ENCODE assay signal across 27 mouse cellular contexts in genomic region chrX:102485575-102485974, GRCm38 (mm10). TPM values are rescaled to one million over a fixed set of nuclear protein-coding genes. Genes with fewer than 3 reads are reported as not detected.
DNase-seq lines count a peak whose midpoint lies in the region; ATAC-seq and TF ChIP-seq lines count a peak whose summit lies in the region.
"Had no signal": no experiment of that assay in that cellular context is flagged by ENCODE, and none has a peak within 500 bp of the region (broad histone marks: within the 10 kb centered on the region; RNA-seq: fewer than 3 reads in every experiment).

No protein-coding gene starts in this region.

- TF ChIP-seq CTCF in midbrain, postnatal 0 days (IDR thresholded peaks at IDR 0.05): 0 out of 2 replicates have a peak, but pooled peaks have one; percentile 16

- 83% methylated on average over 7 of the region's 7 CpGs for WGBS in midbrain, postnatal 0 days
- WGBS in midbrain, embryonic 11.5 days: 78% methylated on average over 7 of the region's 7 CpGs
- 69% methylated on average over 7 of the region's 7 CpGs for WGBS in heart, embryonic 12.5 days

- no peak overlapping the region for H3K4me2 ChIP-seq in midbrain, postnatal 0 days (ENCODE audit: low read depth, low read length, poor library complexity, severe bottlenecking)
- no peak overlapping the region for H3K4me2 ChIP-seq in midbrain, embryonic 11.5 days
- no peak overlapping the region for H3K4me2 ChIP-seq in heart, embryonic 12.5 days
- H3K4me2 ChIP-seq: embryonic facial prominence, embryonic 13.5 days; forebrain, embryonic 12.5 days; forebrain, embryonic 15.5 days; heart, embryonic 13.5 days; hindbrain, embryonic 12.5 days; hindbrain, embryonic 15.5 days had no signal

- H3K27me3 ChIP-seq in midbrain, postnatal 0 days (ENCODE audit: insufficient read depth, low read length): no peaks in the 10 kb centered on the region; the same call in 1 of the 2 replicates
- no peaks in the 10 kb centered on the region; the same call in 1 of the 2 replicates for H3K27me3 ChIP-seq in midbrain, embryonic 11.5 days (ENCODE audit: control insufficient read depth, insufficient read depth, low read length)
- 0 out of 2 replicates have a peak, but pooled peaks cover 4% of the 10 kb centered on the region for H3K27me3 ChIP-seq in heart, embryonic 12.5 days (replicated peaks)
- H3K27me3 ChIP-seq: CH12.LX; forebrain, embryonic 15.5 days; hindbrain, embryonic 15.5 days had no signal

- H3K27ac ChIP-seq in midbrain, postnatal 0 days (ENCODE audit: low read depth, low read length): no peak overlapping the region
- H3K27ac ChIP-seq in midbrain, embryonic 11.5 days (ENCODE audit: low read depth, low read length): no peak overlapping the region
- H3K27ac ChIP-seq in heart, embryonic 12.5 days (ENCODE audit: poor library complexity, severe bottlenecking): no peak overlapping the region
- H3K27ac ChIP-seq: embryonic facial prominence, embryonic 10.5 days; embryonic facial prominence, embryonic 13.5 days; forebrain, embryonic 12.5 days; forebrain, embryonic 15.5 days; gastrocnemius, adult 2 months; heart, embryonic 13.5 days; hindbrain, embryonic 12.5 days; hindbrain, embryonic 15.5 days had no signal

- no peak for DNase-seq in frontal cortex, postnatal 36 days (ENCODE audit: low spot score in 2 of 2)
- DNase-seq in midbrain, postnatal 0 days (ENCODE audit: low spot score): no peak
- DNase-seq in midbrain, embryonic 11.5 days (ENCODE audit: low spot score, missing footprints): no peak
- peak; percentile 45 for DNase-seq in brain, adult 2 months (ENCODE audit: low read depth, low spot score)
- DNase-seq in embryo, embryonic 9.5 days (ENCODE audit: extremely low spot score): no peak
- DNase-seq: adrenal gland, postnatal 10 days; adrenal gland, postnatal 36 days; B cell, adult 2 months; cerebellum, adult 11 months; cerebellum, adult 2 months; cerebellum, adult 9-11 months; cerebellum, postnatal 25 days; gastrocnemius, adult 2 months; gastrocnemius, postnatal 14 days; heart, adult 18-20 months; heart, postnatal 14 days had no signal

- ATAC-seq in frontal cortex, adult (ENCODE audit: low TSS enrichment): peak; percentile 88
- ATAC-seq in midbrain, postnatal 0 days (ENCODE audit: low FRiP score): no peak
- no peak for ATAC-seq in midbrain, embryonic 11.5 days (ENCODE audit: low FRiP score)
- ATAC-seq in heart, embryonic 12.5 days (ENCODE audit: insufficient number of reproducible peaks, low FRiP score): no peak
- ATAC-seq: forebrain, embryonic 15.5 days had no signal

- H3K9ac ChIP-seq in midbrain, postnatal 0 days (replicated peaks; ENCODE audit: low read length, poor library complexity, severe bottlenecking): no peak overlapping the region
- H3K9ac ChIP-seq in midbrain, embryonic 11.5 days (ENCODE audit: low read length): no peak overlapping the region
- H3K9ac ChIP-seq in heart, embryonic 12.5 days: no peak overlapping the region
- H3K9ac ChIP-seq: embryonic facial prominence, embryonic 13.5 days; forebrain, embryonic 12.5 days; forebrain, embryonic 15.5 days; heart, embryonic 13.5 days; hindbrain, embryonic 12.5 days; hindbrain, embryonic 15.5 days had no signal

- H3K36me3 ChIP-seq in midbrain, postnatal 0 days (ENCODE audit: insufficient read depth, low read length): 0 out of 2 replicates have a peak, but pooled peaks cover 2% of the 10 kb centered on the region
- H3K36me3 ChIP-seq in midbrain, embryonic 11.5 days (ENCODE audit: control insufficient read depth, insufficient read depth, low read length): no peaks in the 10 kb centered on the region
- H3K36me3 ChIP-seq in heart, embryonic 12.5 days: no peaks in the 10 kb centered on the region
- H3K36me3 ChIP-seq: forebrain, embryonic 12.5 days; forebrain, embryonic 15.5 days; hindbrain, embryonic 12.5 days; hindbrain, embryonic 15.5 days had no signal

- H3K9me3 ChIP-seq in midbrain, postnatal 0 days (ENCODE audit: low read length): no peaks in the 10 kb centered on the region
- no peaks in the 10 kb centered on the region for H3K9me3 ChIP-seq in midbrain, embryonic 11.5 days (ENCODE audit: control insufficient read depth, low read length)
- no peaks in the 10 kb centered on the region for H3K9me3 ChIP-seq in heart, embryonic 12.5 days (replicated peaks)
- H3K9me3 ChIP-seq: embryonic facial prominence, embryonic 10.5 days; embryonic facial prominence, embryonic 13.5 days; forebrain, embryonic 12.5 days; forebrain, embryonic 15.5 days; heart, embryonic 13.5 days; hindbrain, embryonic 12.5 days; hindbrain, embryonic 15.5 days had no signal

- no peaks in the 10 kb centered on the region for H3K4me1 ChIP-seq in midbrain, postnatal 0 days (ENCODE audit: insufficient read depth, low read length)
- H3K4me1 ChIP-seq in midbrain, embryonic 11.5 days (ENCODE audit: control insufficient read depth, insufficient read depth, low read length): no peaks in the 10 kb centered on the region
- no peaks in the 10 kb centered on the region for H3K4me1 ChIP-seq in heart, embryonic 12.5 days (replicated peaks)
- H3K4me1 ChIP-seq: embryonic facial prominence, embryonic 10.5 days; embryonic facial prominence, embryonic 13.5 days; forebrain, embryonic 12.5 days; forebrain, embryonic 15.5 days; heart, embryonic 13.5 days; hindbrain, embryonic 12.5 days; hindbrain, embryonic 15.5 days had no signal

- H3K4me3 ChIP-seq in midbrain, postnatal 0 days (ENCODE audit: low read depth, low read length): no peak overlapping the region
- H3K4me3 ChIP-seq in midbrain, embryonic 11.5 days (ENCODE audit: low read depth, low read length): no peak overlapping the region
- no peak overlapping the region for H3K4me3 ChIP-seq in heart, embryonic 12.5 days
- H3K4me3 ChIP-seq: embryonic facial prominence, embryonic 10.5 days; embryonic facial prominence, embryonic 13.5 days; erythroblast, embryonic 14.5 days; forebrain, embryonic 12.5 days; forebrain, embryonic 15.5 days; gastrocnemius, adult 2 months; heart, embryonic 13.5 days; hindbrain, embryonic 12.5 days; hindbrain, embryonic 15.5 days had no signal

RNA-seq across cellular contexts. Expression of gene Hdac8, which starts 19.6 kb away (rescaled TPM):
- 8.7 and 15.5 TPM in 2 replicates for total RNA-seq in midbrain, postnatal 0 days (2014; rRNA removed)
- 9.1 and 9.2 TPM in 2 replicates for polyA plus RNA-seq in midbrain, postnatal 0 days (2015; fragmentation: Nextera tagmentation; extraction: Ambion mirVana)
- 2.5 and 3.4 TPM in 2 replicates for polyA plus RNA-seq in midbrain, embryonic 11.5 days (2014; fragmentation: Nextera tagmentation; extraction: Ambion mirVana)
- polyA plus RNA-seq in heart, embryonic 12.5 days (2016; fragmentation: Nextera tagmentation; extraction: Ambion mirVana): 5.2 and 6.8 TPM in 2 replicates
